Mouse (Mus musculus) heart, embryonic 14.5 days (tissue): ENCODE measurements around the gene Fgr. TPM values are rescaled to one million over a fixed set of nuclear protein-coding genes. Genes with fewer than 3 reads are reported as not detected.

Source experiments
- ATAC-seq: fragments of 200-750 bp; cut with Nextera tagmentation; 2 replicates; pipeline ENCODE4 v1.8.0; 2017; ENCODE audit warnings: low read depth, moderate TSS enrichment; ENCODE audit not compliant: insufficient number of reproducible peaks, insufficient read depth, low FRiP score
- H3K27ac ChIP-seq, 2 experiments: fragments of 200-500 bp in 1 of 2; fragments of 300-500 bp in 1 of 2; sonication (generic) in 1 of 2; replicated peaks in 1 of 2; 2 replicates each; pipeline ENCODE4 v1.5.1; 2012 to 2014; ENCODE audit warnings: low read depth in 2 of 2, low read length in 2 of 2, control low read depth in 1 of 2, mild to moderate bottlenecking in 1 of 2, mixed read lengths in 1 of 2; ENCODE audit not compliant: control insufficient read depth in 1 of 2, insufficient read depth in 1 of 2
- H3K27me3 ChIP-seq: fragments of 300-500 bp; sonication (generic); 2 replicates; pipeline ENCODE4 v1.6.1; 2014; ENCODE audit warnings: mild to moderate bottlenecking, low read length, control low read depth; ENCODE audit not compliant: control insufficient read depth, insufficient read depth
- H3K36me3 ChIP-seq: fragments of 300-500 bp; sonication (generic); 2 replicates; pipeline ENCODE4 v1.6.1; 2014; ENCODE audit warnings: mild to moderate bottlenecking, control low read depth, low read length, mixed read lengths; ENCODE audit not compliant: control insufficient read depth, insufficient read depth
- H3K4me1 ChIP-seq, 2 experiments: fragments of 200-500 bp in 1 of 2; fragments of 300-500 bp in 1 of 2; sonication (generic) in 1 of 2; 2 replicates each; pipeline ENCODE4 v1.6.1; 2012 to 2014; ENCODE audit warnings: low read length in 2 of 2, control low read depth in 1 of 2, mixed read lengths in 1 of 2; ENCODE audit not compliant: control insufficient read depth in 2 of 2, insufficient read depth in 2 of 2
- H3K4me2 ChIP-seq: fragments of 300-500 bp; sonication (generic); 2 replicates; pipeline ENCODE4 v1.6.1; 2014; ENCODE audit warnings: mild to moderate bottlenecking, low read length
- H3K4me3 ChIP-seq, 2 experiments: fragments of 200-500 bp in 1 of 2; fragments of 300-500 bp in 1 of 2; sonication (generic) in 1 of 2; 2 replicates each; pipeline ENCODE4 v1.5.1; 2012 to 2014; ENCODE audit warnings: low read length in 2 of 2, mild to moderate bottlenecking in 2 of 2, control low read depth in 1 of 2, low read depth in 1 of 2, moderate library complexity in 1 of 2; ENCODE audit not compliant: control insufficient read depth in 1 of 2, insufficient read depth in 1 of 2
- H3K9ac ChIP-seq: fragments of 300-500 bp; sonication (generic); 2 replicates; pipeline ENCODE4 v1.6.1; 2014; ENCODE audit warnings: mild to moderate bottlenecking, low read length
- H3K9me3 ChIP-seq: fragments of 300-500 bp; sonication (generic); 2 replicates; pipeline ENCODE4 v1.6.1; 2016; ENCODE audit warnings: low read length, control low read depth; ENCODE audit not compliant: control insufficient read depth
- WGBS: fragments of 180-500 bp; shearing (Covaris S2); extraction: QIAGEN DNeasy Blood & Tissue Kit; methylation state at CpG from one replicate; pipeline ENCODE4 v1.1.7; 2014; 5-methylcytosine and 5-hydroxymethylcytosine counted together
- polyA plus RNA-seq: library from polyadenylated mRNA; unstranded; fragments of >200 nt; fragmentation: Nextera tagmentation; extraction: Ambion mirVana; gene quantifications from 2 replicates; pipeline ENCODE4 v1.2.1, GENCODE M21; 2014

Gene Fgr
- polyA plus RNA-seq, 1 experiment from 2014 or later: 0.18 TPM

GRCm38 (mm10) chr4:132941012-132941729, 32.7 kb upstream of the Fgr start:
- Histone ChIP-seq H3K4me2 (peak overlapping the region; percentile 21), H3K4me3 (no peak overlapping the region), H3K4me1 (peaks cover 17 to 20% of the 10 kb centered on the region in 2 experiments), H3K27me3 (no peaks in the 10 kb centered on the region), H3K9me3 (no peaks in the 10 kb centered on the region), H3K9ac (no peak overlapping the region), H3K36me3 (no peaks in the 10 kb centered on the region), H3K27ac (no peak overlapping the region)
- no peak for ATAC-seq
- WGBS: 57% methylated on average over 23 of the region's 23 CpGs

DNA sequence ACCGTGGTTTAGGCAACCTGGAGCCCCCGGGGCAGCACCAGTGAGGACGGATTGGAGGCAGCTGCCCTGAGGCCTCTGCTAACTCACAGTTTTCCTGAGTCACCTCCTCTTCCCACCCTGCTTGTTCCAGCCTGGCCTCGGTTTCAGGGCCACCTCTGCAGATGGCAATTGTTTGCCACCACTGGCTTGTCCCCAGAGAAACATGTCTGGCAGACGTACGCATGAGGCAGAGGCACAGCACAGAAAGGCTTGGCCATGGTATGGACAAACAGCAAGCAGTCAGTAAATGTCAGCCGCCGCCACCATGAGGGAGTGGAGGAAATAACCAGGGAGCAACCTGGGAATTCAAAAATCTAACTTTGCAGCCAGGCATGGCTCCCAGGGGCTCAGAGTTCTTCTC, 30.8 kb upstream of the Fgr start:
- Histone ChIP-seq H3K4me1 (peaks cover 25 to 28% of the 10 kb centered on the region in 2 experiments), H3K27ac (no peak overlapping the region), H3K4me2 (no peak overlapping the region), H3K36me3 (no peaks in the 10 kb centered on the region), H3K4me3 (no peak overlapping the region), H3K9ac (no peak overlapping the region), H3K27me3 (no peaks in the 10 kb centered on the region), H3K9me3 (no peaks in the 10 kb centered on the region)
- no peak for ATAC-seq
- 64% methylated on average over 8 of the region's 8 CpGs for WGBS

DNA sequence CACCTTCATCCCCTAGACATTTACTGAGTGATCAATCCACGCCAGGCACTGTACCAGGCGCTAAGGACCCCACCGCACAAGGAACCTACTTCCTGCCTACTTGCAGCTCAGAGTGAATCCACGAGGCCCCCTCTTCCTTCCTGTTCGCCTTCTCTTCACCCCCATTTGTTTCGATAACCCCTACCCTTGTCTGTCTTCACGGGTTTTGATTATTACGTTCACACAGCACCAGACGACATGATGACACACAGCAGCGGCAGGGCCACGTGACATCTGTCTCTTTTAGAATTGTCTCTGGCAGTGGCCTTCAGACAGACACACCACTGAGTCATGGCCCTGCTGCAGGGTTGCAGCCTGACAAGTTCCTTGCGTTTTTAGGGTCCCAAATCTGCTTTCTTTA, 29.8 kb upstream of the Fgr start:
- ATAC-seq: no peak
- WGBS: 53% methylated on average over 12 of the region's 12 CpGs
- Histone ChIP-seq H3K27me3 (no peaks in the 10 kb centered on the region), H3K36me3 (no peaks in the 10 kb centered on the region), H3K4me3 (no peak overlapping the region), H3K9me3 (no peaks in the 10 kb centered on the region), H3K27ac (peak overlapping the region in 1 of 2 experiments; percentile 82; a peak in 1 of 4 replicates), H3K9ac (no peak overlapping the region; the same call in 1 of the 2 replicates), H3K4me2 (no peak overlapping the region), H3K4me1 (peaks cover 22 to 23% of the 10 kb centered on the region in 2 experiments)

DNA sequence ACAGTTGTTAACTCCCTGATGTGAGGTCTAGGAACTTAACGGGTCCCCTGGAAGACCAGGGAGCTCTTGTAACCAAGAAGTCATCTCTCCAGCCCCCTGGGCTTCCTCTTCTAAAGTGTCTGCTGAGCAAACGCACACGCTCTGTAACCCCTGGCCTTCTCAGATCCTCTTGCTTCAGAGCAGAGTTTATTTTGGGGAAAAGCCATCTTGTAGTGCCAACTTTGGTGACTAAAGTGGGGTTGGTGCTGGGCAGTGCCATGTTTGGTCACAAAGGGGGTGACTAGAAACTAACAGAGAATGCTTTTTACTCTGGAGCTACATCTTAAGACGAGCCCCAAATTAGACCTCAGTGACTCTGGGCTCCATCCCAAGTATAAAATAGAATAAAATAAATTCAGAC, 29.1 kb upstream of the Fgr start:
- no peaks in the 10 kb centered on the region for H3K27me3 ChIP-seq
- ATAC-seq: no peak

GRCm38 (mm10) chr4:132945261-132946046, 28.4 kb upstream of the Fgr start:
- H3K27me3 ChIP-seq: no peaks in the 10 kb centered on the region
- 2% methylated on average over 15 of the region's 15 CpGs for WGBS
- peak; percentile 66 for ATAC-seq
- H3K4me1 ChIP-seq: peaks cover 28% of the 10 kb centered on the region in 2 experiments
- no peaks in the 10 kb centered on the region for H3K9me3 ChIP-seq
- H3K9ac ChIP-seq: peak overlapping the region; percentile 59
- peak overlapping the region in 1 of 2 experiments; percentile 4; a peak in 1 of 4 replicates for H3K4me3 ChIP-seq
- peak overlapping the region; percentile 82 to 88 for H3K27ac ChIP-seq
- no peaks in the 10 kb centered on the region for H3K36me3 ChIP-seq
- H3K4me2 ChIP-seq: peak overlapping the region; percentile 52

More for the DNA sequence above, 29.1 kb upstream of the Fgr start:
- H3K4me1 ChIP-seq: peaks cover 22% of the 10 kb centered on the region in 2 experiments
- no peaks in the 10 kb centered on the region for H3K9me3 ChIP-seq
- no peaks in the 10 kb centered on the region for H3K36me3 ChIP-seq
- 75% methylated on average over 4 of the region's 4 CpGs for WGBS
- H3K4me2 ChIP-seq: no peak overlapping the region
- peak overlapping the region; percentile 80 to 82; a peak in 3 of 4 replicates for H3K27ac ChIP-seq
- no peak overlapping the region for H3K4me3 ChIP-seq
- no peak overlapping the region for H3K9ac ChIP-seq

DNA sequence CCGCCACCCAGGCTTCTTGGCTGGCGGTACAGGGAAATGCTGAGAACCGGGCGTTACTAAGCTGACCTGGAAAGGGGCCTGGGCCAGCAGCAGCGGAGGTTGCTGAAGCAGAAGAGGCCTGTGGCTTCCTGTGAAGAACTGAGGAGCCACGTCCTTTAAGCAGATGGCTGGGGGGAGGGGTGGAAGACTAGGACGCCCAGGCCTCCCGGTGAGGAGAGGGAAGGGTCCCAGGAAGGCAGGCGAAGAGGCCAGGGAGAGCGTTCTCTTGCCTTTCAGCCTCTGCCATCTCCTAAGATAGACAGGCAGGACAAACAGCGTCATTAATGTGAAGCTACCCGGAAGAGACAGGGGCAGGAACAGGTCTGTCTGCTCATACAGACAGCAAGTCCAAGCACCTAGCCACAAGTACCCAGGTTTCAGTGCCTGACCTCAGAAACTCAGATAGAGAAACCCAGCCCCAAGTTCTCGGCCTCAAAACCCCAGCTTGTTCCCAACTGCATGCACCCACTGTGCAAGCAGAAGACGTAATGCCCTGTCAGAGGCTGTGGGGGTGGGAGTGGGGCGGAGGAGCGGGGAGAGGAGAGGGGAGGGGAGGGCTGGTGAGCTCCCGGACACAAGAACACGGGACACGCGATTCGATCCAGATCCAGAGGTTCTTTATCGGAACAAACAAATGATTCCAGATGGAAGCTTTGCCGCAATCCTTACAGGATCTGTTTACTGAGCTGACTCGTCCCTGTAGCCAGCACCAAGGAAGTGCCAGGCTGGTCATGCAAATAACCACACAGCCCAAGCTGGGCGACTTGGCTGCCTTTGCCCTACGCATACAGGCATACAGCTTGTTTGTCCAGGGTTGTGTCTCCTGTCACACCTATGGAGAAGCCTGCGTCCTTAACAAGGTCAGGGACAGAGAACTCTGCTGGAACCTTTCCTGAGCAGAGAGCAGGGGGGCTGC, 27.6 kb upstream of the Fgr start:
- ATAC-seq: 0 out of 2 replicates have a peak, but pooled peaks have one; percentile 8
- H3K9ac ChIP-seq: peak overlapping the region; percentile 59
- WGBS: 25% methylated on average over 27 of the region's 27 CpGs
- H3K4me2 ChIP-seq: peak overlapping the region; percentile 52
- H3K4me3 ChIP-seq: peak overlapping the region in 1 of 2 experiments; percentile 4; a peak in 1 of 4 replicates
- H3K27ac ChIP-seq: peak overlapping the region; percentile 82 to 88
- H3K27me3 ChIP-seq: no peaks in the 10 kb centered on the region
- no peaks in the 10 kb centered on the region for H3K9me3 ChIP-seq
- peaks cover 29 to 30% of the 10 kb centered on the region in 2 experiments for H3K4me1 ChIP-seq
- no peaks in the 10 kb centered on the region for H3K36me3 ChIP-seq
